Mouse (Mus musculus) liver, adult 2 months (tissue): ENCODE results near the gene Spata21. TPM values are rescaled to one million over a fixed set of nuclear protein-coding genes. Genes with fewer than 3 reads are reported as not detected.

Experiments used
- DNase-seq: peaks from one replicate; pipeline ENCODE4 v3.0.0-alpha.2; 2011; ENCODE audit warnings: low read depth, low spot score; ENCODE audit errors: extremely low read depth
- H3K27ac ChIP-seq: fragments of 200-500 bp; replicated peaks from 2 replicates; pipeline ENCODE4 v1.5.1; 2012; ENCODE audit warnings: low read depth, mild to moderate bottlenecking, control low read depth, inconsistent platforms, low read length; ENCODE audit not compliant: insufficient read depth
- H3K27me3 ChIP-seq: fragments of 200-500 bp; 2 replicates; pipeline ENCODE4 v1.6.1; 2012; ENCODE audit warnings: mild to moderate bottlenecking, moderate library complexity, low read length, inconsistent platforms; ENCODE audit not compliant: control insufficient read depth, insufficient read depth
- H3K36me3 ChIP-seq: fragments of 200-500 bp; 2 replicates; pipeline ENCODE4 v1.6.1; 2012; ENCODE audit warnings: low read length, inconsistent platforms; ENCODE audit not compliant: control insufficient read depth, insufficient read depth
- H3K4me1 ChIP-seq: fragments of 200-500 bp; 2 replicates; pipeline ENCODE4 v1.6.1; 2011; ENCODE audit warnings: low read length; ENCODE audit not compliant: control insufficient read depth, insufficient read depth
- H3K4me3 ChIP-seq: fragments of 200-500 bp; 2 replicates; pipeline ENCODE4 v1.5.1; 2011; ENCODE audit warnings: low read depth, mild to moderate bottlenecking, control low read depth, low read length, moderate library complexity; ENCODE audit not compliant: insufficient read depth
- H3K79me2 ChIP-seq: fragments of 200-500 bp; 2 replicates; pipeline ENCODE4 v1.6.1; 2012; ENCODE audit warnings: inconsistent platforms, mild to moderate bottlenecking, low read length, moderate library complexity; ENCODE audit not compliant: control insufficient read depth, insufficient read depth
- H3K9ac ChIP-seq: fragments of 200-500 bp; 2 replicates; pipeline ENCODE4 v1.6.1; 2012; ENCODE audit warnings: low read depth, mild to moderate bottlenecking, control low read depth, inconsistent platforms, low read length
- CTCF ChIP-seq: fragments of 200-500 bp; IDR thresholded peaks from 2 replicates; pipeline ENCODE4 v1.5.1; 2011; ENCODE audit warnings: low read depth, low read length, control low read depth
- POLR2A ChIP-seq: fragments of 200-500 bp; IDR thresholded peaks from 2 replicates; pipeline ENCODE4 v1.6.1; 2011; ENCODE audit warnings: low read length, control low read depth; ENCODE audit not compliant: insufficient read depth; ENCODE audit errors: extremely low read depth
- WGBS: fragments of 180-500 bp; shearing (Covaris S2); methylation state at CpG from one replicate; pipeline ENCODE4 v1.1.7; 2018; 5-methylcytosine and 5-hydroxymethylcytosine counted together
- polyA plus RNA-seq: library from polyadenylated mRNA; depleted of rRNA; stranded (reverse); fragments of >200 nt; gene quantifications from 2 replicates; pipeline ENCODE4 v1.2.3, GENCODE M21; 2012; rRNA removed
- total RNA-seq: library from RNA; depleted of rRNA; stranded (reverse); fragments of >200 nt; gene quantifications from 2 replicates; pipeline ENCODE4 v1.2.3, GENCODE M21; 2014; rRNA removed

Spata21 gene
- total and polyA plus RNA-seq, 2 experiments: not detected

- Histone ChIP-seq H3K36me3 (no peaks in the 10 kb centered on the region), H3K9ac (no peak overlapping the region), H3K27me3 (no peaks in the 10 kb centered on the region), H3K4me1 (peaks cover 40% of the 10 kb centered on the region), H3K4me3 (no peak overlapping the region), H3K79me2 (peaks cover 34% of the 10 kb centered on the region), H3K27ac (0 out of 2 replicates have a peak overlapping the region, but pooled peaks have one; percentile 26)
- DNase-seq: no peak
- TF ChIP-seq POLR2A: no peak
- no peak for TF ChIP-seq CTCF
- WGBS: 44% methylated on average over 2 of the region's 2 CpGs
Measured at GRCm38 (mm10) chr4:141158609-141159008, 70.5 kb downstream of the Spata21 start.

- Histone ChIP-seq H3K27ac (no peak overlapping the region), H3K27me3 (no peaks in the 10 kb centered on the region), H3K36me3 (no peaks in the 10 kb centered on the region), H3K4me3 (no peak overlapping the region), H3K79me2 (peaks cover 35% of the 10 kb centered on the region), H3K4me1 (peaks cover 43% of the 10 kb centered on the region), H3K9ac (no peak overlapping the region)
- peak; percentile 66 for DNase-seq
- WGBS: 14% methylated on average over 11 of the region's 11 CpGs
- TF ChIP-seq CTCF (no peak), POLR2A (no peak)
Measured at GRCm38 (mm10) chr4:141159093-141159492, 71.0 kb downstream of the Spata21 start.

GRCm38 (mm10) chr4:141159666-141160065 lies 71.5 kb downstream of the Spata21 start:
- Histone ChIP-seq H3K4me1 (peaks cover 43% of the 10 kb centered on the region), H3K4me3 (no peak overlapping the region), H3K9ac (no peak overlapping the region), H3K27me3 (no peaks in the 10 kb centered on the region), H3K27ac (no peak overlapping the region), H3K36me3 (no peaks in the 10 kb centered on the region), H3K79me2 (peaks cover 37% of the 10 kb centered on the region)
- TF ChIP-seq POLR2A (no peak), CTCF (no peak)
- WGBS: 72% methylated on average over 5 of the region's 5 CpGs
- DNase-seq: no peak

DNA sequence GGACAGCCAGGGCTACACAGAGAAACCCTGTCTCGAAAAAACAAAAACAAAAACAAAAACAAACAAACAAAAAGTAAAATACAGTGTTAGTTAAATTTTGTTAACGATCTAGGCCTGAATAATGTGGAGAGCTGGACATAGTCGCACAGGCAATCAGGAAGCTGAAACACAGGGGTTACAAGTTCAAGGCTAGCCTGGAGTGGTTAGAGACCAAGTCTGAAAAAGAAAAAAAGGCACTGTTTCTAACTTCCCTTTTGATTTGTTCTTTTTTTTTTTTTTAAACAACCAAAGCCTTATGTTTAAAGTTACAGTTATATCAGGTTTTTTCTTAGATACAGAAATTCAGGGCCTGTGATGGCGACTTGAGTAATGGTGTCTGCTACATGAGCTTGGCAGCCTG lies 72.1 kb downstream of the Spata21 start:
- H3K36me3 ChIP-seq: no peaks in the 10 kb centered on the region
- peaks cover 33% of the 10 kb centered on the region for H3K79me2 ChIP-seq
- H3K4me1 ChIP-seq: peaks cover 43% of the 10 kb centered on the region
- DNase-seq: no peak
- WGBS: 50% methylated on average over 4 of the region's 4 CpGs
- no peak overlapping the region for H3K9ac ChIP-seq
- TF ChIP-seq POLR2A (no peak), CTCF (no peak)
- no peak overlapping the region for H3K4me3 ChIP-seq
- no peaks in the 10 kb centered on the region for H3K27me3 ChIP-seq
- H3K27ac ChIP-seq: no peak overlapping the region

DNA sequence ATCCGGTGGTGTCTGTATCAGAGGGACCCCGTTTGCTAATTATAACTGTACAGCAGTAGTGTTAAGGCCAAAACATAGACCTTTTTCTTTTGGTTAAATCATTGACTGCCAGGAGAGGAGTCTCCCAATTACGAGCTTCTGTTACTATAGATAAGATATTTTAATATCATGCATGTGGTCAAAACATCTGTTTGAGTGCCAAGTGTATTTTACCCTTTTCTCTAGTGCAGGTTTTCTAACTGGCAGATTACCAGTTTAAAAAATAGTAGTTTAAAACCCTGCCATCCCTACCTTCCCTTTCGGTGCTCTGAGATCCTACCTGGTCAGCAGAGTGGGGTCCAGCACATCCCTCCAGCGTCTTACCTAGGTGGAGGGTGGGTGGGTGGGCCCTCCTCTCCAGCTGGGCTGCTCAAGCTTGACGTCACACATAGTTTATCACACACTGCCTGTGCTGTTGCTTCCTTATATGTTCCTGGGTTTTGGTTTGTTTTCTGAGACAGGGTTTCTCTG lies 73.6 kb downstream of the Spata21 start:
- Histone ChIP-seq H3K79me2 (peaks cover 35% of the 10 kb centered on the region), H3K27ac (no peak overlapping the region), H3K36me3 (no peaks in the 10 kb centered on the region), H3K4me1 (peaks cover 43% of the 10 kb centered on the region), H3K27me3 (no peaks in the 10 kb centered on the region), H3K4me3 (no peak overlapping the region), H3K9ac (no peak overlapping the region)
- DNase-seq: no peak
- WGBS: 54% methylated on average over 6 of the region's 6 CpGs
- no peak for TF ChIP-seq CTCF
- no peak for TF ChIP-seq POLR2A

Other genes with a start within 250 kb of the Spata21 start
- gene Padi1, start 242.6 kb upstream of the Spata21 start, total RNA-seq: not detected in 2 replicates
- not detected in 2 replicates for gene Padi1, start 242.6 kb upstream of the Spata21 start, polyA plus RNA-seq
- 0.09 and 0.13 TPM in 2 replicates for gene Padi2, start 182.0 kb upstream of the Spata21 start, total RNA-seq
- gene Padi2, start 182.0 kb upstream of the Spata21 start, polyA plus RNA-seq: 0.21 and 0.25 TPM in 2 replicates
- 479 and 532 TPM in 2 replicates for gene Sdhb, start 127.1 kb upstream of the Spata21 start, total RNA-seq
- 324 and 347 TPM in 2 replicates for gene Sdhb, start 127.1 kb upstream of the Spata21 start, polyA plus RNA-seq
- 12.9 and 13.3 TPM in 2 replicates for gene Atp13a2, start 101.5 kb upstream of the Spata21 start, total RNA-seq
- 32.5 and 34.0 TPM in 2 replicates for gene Atp13a2, start 101.5 kb upstream of the Spata21 start, polyA plus RNA-seq
- 0.18 TPM in 1 of 2 replicates, not detected in the other for gene Mfap2, start 77.9 kb upstream of the Spata21 start, total RNA-seq
- gene Mfap2, start 77.9 kb upstream of the Spata21 start, polyA plus RNA-seq: 0.30 and 0.45 TPM in 2 replicates
- 0.67 and 0.74 TPM in 2 replicates for gene Crocc, start 27.8 kb upstream of the Spata21 start, total RNA-seq
- gene Crocc, start 27.8 kb upstream of the Spata21 start, polyA plus RNA-seq: 0.76 and 1.7 TPM in 2 replicates
- gene Necap2, start 10.0 kb upstream of the Spata21 start, total RNA-seq: 5.2 and 8.5 TPM in 2 replicates
- 7.6 and 11.3 TPM in 2 replicates for gene Necap2, start 10.0 kb upstream of the Spata21 start, polyA plus RNA-seq
- 26.6 and 39.5 TPM in 2 replicates for gene Szrd1, start 51.4 kb downstream of the Spata21 start, total RNA-seq
- gene Szrd1, start 51.4 kb downstream of the Spata21 start, polyA plus RNA-seq: 43.6 and 46.8 TPM in 2 replicates
- 2.0 and 2.8 TPM in 2 replicates for gene Fbxo42, start 59.6 kb downstream of the Spata21 start, total RNA-seq
- 4.6 and 6.3 TPM in 2 replicates for gene Fbxo42, start 59.6 kb downstream of the Spata21 start, polyA plus RNA-seq
- gene Rsg1, start 125.6 kb downstream of the Spata21 start, total RNA-seq: 0.40 and 0.55 TPM in 2 replicates
- gene Rsg1, start 125.6 kb downstream of the Spata21 start, polyA plus RNA-seq: 0.40 and 0.50 TPM in 2 replicates
- 14.4 and 25.8 TPM in 2 replicates for gene Arhgef19, start 151.2 kb downstream of the Spata21 start, total RNA-seq
- gene Arhgef19, start 151.2 kb downstream of the Spata21 start, polyA plus RNA-seq: 34.3 and 64.4 TPM in 2 replicates
- gene Epha2, start 212.9 kb downstream of the Spata21 start, total RNA-seq: 7.7 and 9.3 TPM in 2 replicates
- gene Epha2, start 212.9 kb downstream of the Spata21 start, polyA plus RNA-seq: 11.6 and 12.0 TPM in 2 replicates